Mouse (Mus musculus) midbrain, embryonic 14.5 days (tissue): ENCODE data around the gene Nkx6-2. TPM values are rescaled to one million over a fixed set of nuclear protein-coding genes. Genes with fewer than 3 reads are reported as not detected.

Experiments
- ATAC-seq: fragments of 200-750 bp; cut with Nextera tagmentation; 2 replicates; pipeline ENCODE4 v1.8.0; 2017; ENCODE audit warnings: moderate number of reproducible peaks, moderate library complexity; ENCODE audit not compliant: low FRiP score, low TSS enrichment
- DNase-seq: peaks from one replicate; pipeline ENCODE4 v3.0.0-alpha.2; 2015
- H3K27ac ChIP-seq: fragments of 300-500 bp; sonication (generic); replicated peaks from 2 replicates; pipeline ENCODE4 v1.5.1; 2014; ENCODE audit warnings: mild to moderate bottlenecking, low read depth, low read length, moderate library complexity
- H3K27me3 ChIP-seq: fragments of 300-500 bp; sonication (generic); 2 replicates; pipeline ENCODE4 v1.6.1; 2014; ENCODE audit warnings: low read length, control low read depth, mixed read lengths; ENCODE audit not compliant: control insufficient read depth, insufficient read depth
- H3K36me3 ChIP-seq: fragments of 300-500 bp; sonication (generic); 2 replicates; pipeline ENCODE4 v1.6.1; 2014; ENCODE audit warnings: low read length, control low read depth; ENCODE audit not compliant: control insufficient read depth, insufficient read depth
- H3K4me1 ChIP-seq: fragments of 300-500 bp; sonication (generic); 2 replicates; pipeline ENCODE4 v1.6.1; 2014; ENCODE audit warnings: mild to moderate bottlenecking, antibody characterized with exemption, low read length, control low read depth; ENCODE audit not compliant: control insufficient read depth, insufficient read depth
- H3K4me2 ChIP-seq: fragments of 300-500 bp; sonication (generic); 2 replicates; pipeline ENCODE4 v1.6.1; 2014; ENCODE audit warnings: mild to moderate bottlenecking, low read length, moderate library complexity
- H3K4me3 ChIP-seq: fragments of 300-500 bp; sonication (generic); replicated peaks from 2 replicates; pipeline ENCODE4 v1.5.1; 2014; ENCODE audit warnings: low read depth, low read length
- H3K9ac ChIP-seq: fragments of 300-500 bp; sonication (generic); replicated peaks from 2 replicates; pipeline ENCODE4 v1.6.1; 2014; ENCODE audit warnings: mild to moderate bottlenecking, low read length, moderate library complexity
- H3K9me3 ChIP-seq: fragments of 300-500 bp; sonication (generic); 2 replicates; pipeline ENCODE4 v1.6.1; 2016; ENCODE audit warnings: low read length, control low read depth, mixed read lengths; ENCODE audit not compliant: control insufficient read depth
- WGBS: fragments of 180-500 bp; shearing (Covaris S2); extraction: QIAGEN DNeasy Blood & Tissue Kit; methylation state at CpG from one replicate; pipeline ENCODE4 v1.1.7; 2014; 5-methylcytosine and 5-hydroxymethylcytosine counted together
- polyA plus RNA-seq: library from polyadenylated mRNA; unstranded; fragments of >200 nt; fragmentation: Nextera tagmentation; extraction: Ambion mirVana; gene quantifications from 2 replicates; pipeline ENCODE4 v1.2.1, GENCODE M21; 2014

Gene Nkx6-2
- polyA plus RNA-seq, 1 experiment from 2014 or later: 9.0 TPM

- Histone ChIP-seq H3K9me3 (no peaks in the 10 kb centered on the region), H3K36me3 (no peaks in the 10 kb centered on the region), H3K27ac (no peak overlapping the region), H3K4me3 (no peak overlapping the region), H3K4me1 (0 out of 2 replicates have a peak, but pooled peaks cover 6% of the 10 kb centered on the region), H3K9ac (no peak overlapping the region), H3K4me2 (no peak overlapping the region), H3K27me3 (peaks cover 54% of the 10 kb centered on the region)
- ATAC-seq (no peak), DNase-seq (no peak)
- WGBS: 61% methylated on average over 16 of the region's 16 CpGs
These were observed 6.4 kb downstream of the Nkx6-2 start for GRCm38 (mm10) chr7:139576064-139576686.

- no peak for ATAC-seq
- H3K27me3 ChIP-seq: peaks cover 23% of the 10 kb centered on the region
- WGBS: 88% methylated on average over 3 of the region's 3 CpGs
These were observed 9.9 kb downstream of the Nkx6-2 start for GRCm38 (mm10) chr7:139572665-139573064.

GRCm38 (mm10) chr7:139570788-139571187, 11.8 kb downstream of the Nkx6-2 start:
- DNase-seq (no peak), ATAC-seq (no peak)
- Histone ChIP-seq H3K36me3 (no peaks in the 10 kb centered on the region), H3K4me1 (no peaks in the 10 kb centered on the region), H3K27ac (no peak overlapping the region), H3K9me3 (no peaks in the 10 kb centered on the region), H3K27me3 (peaks cover 6% of the 10 kb centered on the region; the same call in 1 of the 2 replicates), H3K4me2 (no peak overlapping the region), H3K4me3 (no peak overlapping the region), H3K9ac (no peak overlapping the region)
- 94% methylated on average over 5 of the region's 5 CpGs for WGBS

More at GRCm38 (mm10) chr7:139572665-139573064, 9.9 kb downstream of the Nkx6-2 start:
- no peak overlapping the region for H3K4me2 ChIP-seq
- H3K27ac ChIP-seq: no peak overlapping the region
- no peak overlapping the region for H3K9ac ChIP-seq
- H3K9me3 ChIP-seq: no peaks in the 10 kb centered on the region
- no peak for DNase-seq
- no peak overlapping the region for H3K4me3 ChIP-seq
- H3K36me3 ChIP-seq: no peaks in the 10 kb centered on the region
- H3K4me1 ChIP-seq: no peaks in the 10 kb centered on the region

- no peak for DNase-seq
- H3K4me1 ChIP-seq: 0 out of 2 replicates have a peak, but pooled peaks cover 9% of the 10 kb centered on the region
- no peak overlapping the region for H3K4me2 ChIP-seq
- H3K36me3 ChIP-seq: no peaks in the 10 kb centered on the region
- no peak for ATAC-seq
- WGBS: 92% methylated on average over 8 of the region's 8 CpGs
- H3K27me3 ChIP-seq: peaks cover 15% of the 10 kb centered on the region; the same call in 1 of the 2 replicates
- no peak overlapping the region for H3K27ac ChIP-seq
- no peak overlapping the region for H3K9ac ChIP-seq
- H3K9me3 ChIP-seq: no peaks in the 10 kb centered on the region
- H3K4me3 ChIP-seq: no peak overlapping the region
These were observed 16.1 kb downstream of the Nkx6-2 start for GRCm38 (mm10) chr7:139566533-139566932.

- ATAC-seq: no peak
- 0 out of 2 replicates have a peak, but pooled peaks cover 9% of the 10 kb centered on the region for H3K4me1 ChIP-seq
- no peak overlapping the region for H3K27ac ChIP-seq
- no peak for DNase-seq
- no peaks in the 10 kb centered on the region for H3K9me3 ChIP-seq
- H3K27me3 ChIP-seq: peaks cover 17% of the 10 kb centered on the region; the same call in 1 of the 2 replicates
- H3K4me3 ChIP-seq: no peak overlapping the region
- WGBS: 74% methylated on average over 6 of the region's 6 CpGs
- no peak overlapping the region for H3K4me2 ChIP-seq
- no peak overlapping the region for H3K9ac ChIP-seq
- no peaks in the 10 kb centered on the region for H3K36me3 ChIP-seq
These were observed 16.6 kb downstream of the Nkx6-2 start for GRCm38 (mm10) chr7:139565998-139566397.

GRCm38 (mm10) chr7:139564161-139564560, 18.4 kb downstream of the Nkx6-2 start:
- no peaks in the 10 kb centered on the region for H3K9me3 ChIP-seq
- no peak overlapping the region for H3K27ac ChIP-seq
- DNase-seq: no peak
- WGBS: 93% methylated on average over 2 of the region's 2 CpGs
- no peak overlapping the region for H3K4me3 ChIP-seq
- no peak overlapping the region for H3K4me2 ChIP-seq
- H3K36me3 ChIP-seq: no peaks in the 10 kb centered on the region
- H3K27me3 ChIP-seq: peaks cover 23% of the 10 kb centered on the region
- H3K9ac ChIP-seq: no peak overlapping the region
- ATAC-seq: no peak
- 0 out of 2 replicates have a peak, but pooled peaks cover 9% of the 10 kb centered on the region for H3K4me1 ChIP-seq

- Histone ChIP-seq H3K27ac (no peak overlapping the region), H3K4me3 (no peak overlapping the region), H3K4me1 (0 out of 2 replicates have a peak, but pooled peaks cover 9% of the 10 kb centered on the region), H3K9ac (no peak overlapping the region), H3K27me3 (peaks cover 27% of the 10 kb centered on the region), H3K4me2 (no peak overlapping the region), H3K36me3 (no peaks in the 10 kb centered on the region), H3K9me3 (no peaks in the 10 kb centered on the region)
- peak; percentile 37 for DNase-seq
- WGBS: 47% methylated on average over 4 of the region's 4 CpGs
- ATAC-seq: no peak
These were observed 19.2 kb downstream of the Nkx6-2 start for GRCm38 (mm10) chr7:139563425-139563824.

GRCm38 (mm10) chr7:139559659-139560058, 22.9 kb downstream of the Nkx6-2 start:
- no peaks in the 10 kb centered on the region for H3K9me3 ChIP-seq
- WGBS: 92% methylated on average over 10 of the region's 10 CpGs
- no peak overlapping the region for H3K4me2 ChIP-seq
- no peak overlapping the region for H3K9ac ChIP-seq
- H3K27ac ChIP-seq: no peak overlapping the region
- H3K4me1 ChIP-seq: 0 out of 2 replicates have a peak, but pooled peaks cover 14% of the 10 kb centered on the region
- H3K27me3 ChIP-seq: peaks cover 42% of the 10 kb centered on the region
- H3K4me3 ChIP-seq: no peak overlapping the region
- DNase-seq (no peak), ATAC-seq (no peak)
- no peaks in the 10 kb centered on the region for H3K36me3 ChIP-seq
